Mouse (Mus musculus) embryo, embryonic 10.5 days (tissue): Measurements from ENCODE around the gene A230050P20Rik.
A peak's percentile ranks its signal among the peaks of the same experiment; 100 is the strongest.

Source experiments
- DNase-seq: peaks from one replicate; pipeline ENCODE4 v3.0.0-alpha.2; 2015; ENCODE audit warnings: low spot score

A230050P20Rik gene

GRCm38 (mm10) chr9:20875021-20875790 lies 6.8 kb downstream of the A230050P20Rik start:
- DNase-seq: peak; percentile 32

GRCm38 (mm10) chr9:20876318-20877117 lies 8.1 kb downstream of the A230050P20Rik start:
- no peak for DNase-seq

GRCm38 (mm10) chr9:20877118-20878040 lies 8.9 kb downstream of the A230050P20Rik start:
- DNase-seq: no peak

GRCm38 (mm10) chr9:20878041-20878709 lies 9.7 kb downstream of the A230050P20Rik start:
- peak; percentile 99 for DNase-seq

GRCm38 (mm10) chr9:20878710-20879065 lies 10.2 kb downstream of the A230050P20Rik start:
- no peak for DNase-seq

GRCm38 (mm10) chr9:20879097-20879792 lies 10.8 kb downstream of the A230050P20Rik start, which contains the start of gene Angptl6:
Angptl6 (minus strand) TSS chr9:20879727.
- no peak for DNase-seq

- DNase-seq: no peak
These were observed 18.1 kb downstream of the A230050P20Rik start for GRCm38 (mm10) chr9:20886563-20886962.

GRCm38 (mm10) chr9:20887191-20887590 lies 18.7 kb downstream of the A230050P20Rik start:
- DNase-seq: no peak

GRCm38 (mm10) chr9:20887704-20888385 lies 19.4 kb downstream of the A230050P20Rik start, which contains the start of gene Ppan:
Ppan (plus strand) TSS chr9:20888175.
- peak; percentile 97 for DNase-seq

GRCm38 (mm10) chr9:20888386-20888765 lies 19.9 kb downstream of the A230050P20Rik start:
- no peak for DNase-seq

GRCm38 (mm10) chr9:20889185-20890141 lies 21.0 kb downstream of the A230050P20Rik start:
- DNase-seq: no peak

GRCm38 (mm10) chr9:20890411-20890810 lies 22.0 kb downstream of the A230050P20Rik start:
- no peak for DNase-seq

GRCm38 (mm10) chr9:20891339-20892103 lies 23.1 kb downstream of the A230050P20Rik start:
- no peak for DNase-seq

- no peak for DNase-seq
These were observed 23.7 kb downstream of the A230050P20Rik start for GRCm38 (mm10) chr9:20892104-20892653.

- DNase-seq: no peak
These were observed 24.6 kb downstream of the A230050P20Rik start for GRCm38 (mm10) chr9:20893069-20893468.

GRCm38 (mm10) chr9:20893590-20894343 lies 25.3 kb downstream of the A230050P20Rik start:
- DNase-seq: no peak

- no peak for DNase-seq
These were observed 26.2 kb downstream of the A230050P20Rik start for GRCm38 (mm10) chr9:20894629-20895028.
